Mouse (Mus musculus): ENCODE data around the gene Klhl29.

DNA sequence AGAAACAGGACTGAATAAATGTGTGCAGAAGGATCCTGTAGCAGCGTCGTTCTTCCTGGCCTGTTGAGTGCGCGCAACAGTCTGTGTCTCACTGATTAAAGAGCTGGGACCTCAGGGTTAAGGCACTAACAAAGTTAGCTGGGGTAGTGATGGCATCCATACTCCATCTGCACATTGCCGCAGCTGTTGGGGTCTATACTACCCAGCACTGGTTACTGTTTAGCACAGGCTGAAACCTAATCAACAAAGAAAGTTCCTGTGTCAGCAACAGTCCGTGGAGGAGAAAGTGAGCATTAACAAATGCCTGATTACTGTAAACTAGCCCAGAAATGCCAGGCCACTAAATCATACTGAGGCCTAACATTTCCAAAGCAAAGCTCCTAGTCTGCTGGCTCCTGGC lies 30.4 kb downstream of the Klhl29 start:
- TF ChIP-seq CTCF (conservative IDR thresholded peaks at IDR 0.05; ENCODE audit: low read length) (no peak), NANOG (IDR thresholded peaks at IDR 0.05; ENCODE audit: borderline replicate concordance, low read length) (no peak)

Measured in E14TG2a.4 (cell line).